Mouse (Mus musculus) small intestine, adult 2 months (tissue): ENCODE measurements around the gene March1. TPM values are rescaled to one million over a fixed set of nuclear protein-coding genes. Genes with fewer than 3 reads are reported as not detected.

Source experiments
- H3K27ac ChIP-seq: fragments of 200-500 bp; 2 replicates; pipeline ENCODE4 v1.5.1; 2012; ENCODE audit warnings: low read depth, low read length, control low read depth, inconsistent platforms; ENCODE audit not compliant: insufficient read depth
- H3K27me3 ChIP-seq: fragments of 200-500 bp; 2 replicates; pipeline ENCODE4 v1.6.1; 2012; ENCODE audit warnings: mild to moderate bottlenecking, moderate library complexity, low read length, inconsistent platforms; ENCODE audit not compliant: control insufficient read depth, insufficient read depth
- H3K36me3 ChIP-seq: fragments of 200-500 bp; 2 replicates; pipeline ENCODE4 v1.6.1; 2012; ENCODE audit warnings: mild to moderate bottlenecking, low read length, control low read depth, inconsistent platforms; ENCODE audit not compliant: control insufficient read depth, insufficient read depth
- H3K4me1 ChIP-seq: fragments of 200-500 bp; 2 replicates; pipeline ENCODE4 v1.6.1; 2012; ENCODE audit warnings: low read length, inconsistent platforms, mixed read lengths; ENCODE audit not compliant: control insufficient read depth, insufficient read depth, insufficient read length
- H3K4me3 ChIP-seq: fragments of 200-500 bp; 2 replicates; pipeline ENCODE4 v1.5.1; 2012; ENCODE audit warnings: low read depth, mild to moderate bottlenecking, control low read depth, inconsistent platforms, low read length, moderate library complexity
- CTCF ChIP-seq: fragments of 200-500 bp; IDR thresholded peaks from 2 replicates; pipeline ENCODE4 v1.5.1; 2012; ENCODE audit warnings: low read depth, mild to moderate bottlenecking, control low read depth, inconsistent platforms, low read length, moderate library complexity, mixed read lengths; ENCODE audit not compliant: insufficient replicate concordance, insufficient read length; ENCODE audit errors: extremely low read depth
- POLR2A ChIP-seq: fragments of 200-500 bp; IDR thresholded peaks from 2 replicates; pipeline ENCODE4 v1.6.1; 2012; ENCODE audit warnings: low read depth, mild to moderate bottlenecking, control low read depth, inconsistent platforms, low read length, moderate library complexity
- WGBS: fragments of 180-500 bp; shearing (Covaris S2); methylation state at CpG from one replicate; pipeline ENCODE4 v1.1.7; 2018; 5-methylcytosine and 5-hydroxymethylcytosine counted together
- polyA plus RNA-seq: library from polyadenylated mRNA; depleted of rRNA; stranded (reverse); fragments of >200 nt; gene quantifications from 2 replicates; pipeline ENCODE4 v1.2.3, GENCODE M21; 2012

The March1 gene
- polyA plus RNA-seq, 1 experiment = 0.60 TPM

DNA sequence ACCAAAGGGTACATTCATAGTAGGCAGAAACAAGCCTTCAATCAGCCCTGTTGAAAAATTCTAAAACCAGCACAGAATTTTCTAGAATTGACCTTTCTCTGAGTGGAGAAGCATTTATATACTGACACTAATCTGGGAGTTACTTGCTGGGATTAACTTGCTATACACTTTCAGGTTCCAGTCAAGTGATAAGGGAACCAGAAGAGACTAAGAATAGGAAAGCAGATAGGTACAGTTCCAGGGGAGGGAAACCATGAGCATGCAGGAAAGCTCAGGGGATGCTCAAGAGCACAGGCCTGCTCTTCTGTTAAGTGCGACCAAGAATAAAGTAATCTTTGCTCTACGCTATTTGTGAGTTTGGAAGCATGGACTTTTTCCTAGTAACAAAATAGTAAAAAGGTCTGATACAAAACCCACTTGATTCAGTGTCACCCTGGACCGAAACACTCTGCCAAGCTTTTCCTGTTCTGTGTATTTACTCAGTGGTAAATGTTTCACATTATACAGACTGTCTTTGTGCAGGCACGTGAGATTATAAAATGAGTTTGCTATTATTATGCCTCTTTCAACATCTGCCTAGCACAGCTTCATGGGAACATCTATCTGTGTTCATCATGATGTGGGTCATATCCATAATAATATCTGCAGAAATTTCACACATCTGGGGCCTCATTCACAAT is 766.1 kb downstream of the March1 start:
- TF ChIP-seq CTCF (no peak), POLR2A (no peak)
- Histone ChIP-seq H3K27ac (no peak overlapping the region), H3K36me3 (no peaks in the 10 kb centered on the region), H3K4me3 (no peak overlapping the region), H3K27me3 (no peaks in the 10 kb centered on the region), H3K4me1 (no peaks in the 10 kb centered on the region)
- WGBS = 35% methylated on average over 4 of the region's 4 CpGs

DNA sequence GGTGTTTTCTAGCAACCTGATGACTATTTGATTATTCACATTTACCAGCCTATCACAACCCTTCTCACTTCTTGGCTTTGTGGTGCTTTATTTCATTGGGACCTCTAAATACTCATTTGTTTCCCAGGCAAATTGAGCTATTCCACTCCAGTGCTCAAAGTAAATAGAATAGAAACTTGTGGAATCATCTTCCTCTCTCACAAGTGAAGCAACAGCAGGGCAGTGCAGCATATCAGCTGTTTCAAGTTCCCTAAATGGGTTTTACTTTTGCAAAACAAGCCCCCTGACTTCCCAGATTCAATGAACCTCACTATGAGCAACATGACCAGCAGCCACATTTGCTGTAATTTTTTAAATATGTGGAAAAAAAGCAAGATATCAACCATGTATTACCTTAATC is 768.3 kb downstream of the March1 start:
- TF ChIP-seq POLR2A (no peak), CTCF (no peak)
- H3K27me3 ChIP-seq = no peaks in the 10 kb centered on the region
- no peak overlapping the region for H3K4me3 ChIP-seq
- peak overlapping the region; percentile 29; the same call in 1 of the 2 replicates for H3K27ac ChIP-seq
- no peaks in the 10 kb centered on the region for H3K36me3 ChIP-seq
- no peaks in the 10 kb centered on the region for H3K4me1 ChIP-seq

DNA sequence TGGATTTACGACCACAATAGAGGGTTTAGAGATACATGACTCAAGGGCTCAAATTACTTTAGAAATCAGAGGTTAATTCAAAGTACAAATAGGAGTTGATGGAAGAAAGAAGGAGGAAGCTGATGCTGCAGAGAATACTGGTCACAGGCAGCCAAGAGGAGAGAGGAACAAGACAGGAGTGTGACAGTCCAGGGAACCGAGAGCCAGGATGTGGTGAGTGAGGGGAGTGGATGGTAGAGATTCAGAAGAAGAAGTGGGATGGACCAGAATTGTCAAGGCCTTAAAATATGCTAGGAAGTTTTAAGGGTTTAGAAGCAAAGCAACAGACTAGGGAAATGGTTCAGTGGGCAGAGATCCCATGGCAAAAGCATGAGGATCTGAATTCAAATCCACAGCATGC is 771.0 kb downstream of the March1 start:
- H3K4me3 ChIP-seq = no peak overlapping the region
- no peaks in the 10 kb centered on the region for H3K36me3 ChIP-seq
- H3K27ac ChIP-seq = 0 out of 2 replicates have a peak overlapping the region, but pooled peaks have one; percentile 19
- TF ChIP-seq POLR2A = no peak
- no peak for TF ChIP-seq CTCF
- 45% methylated on average over 2 of the region's 2 CpGs for WGBS
- no peaks in the 10 kb centered on the region for H3K4me1 ChIP-seq
- no peaks in the 10 kb centered on the region for H3K27me3 ChIP-seq

DNA sequence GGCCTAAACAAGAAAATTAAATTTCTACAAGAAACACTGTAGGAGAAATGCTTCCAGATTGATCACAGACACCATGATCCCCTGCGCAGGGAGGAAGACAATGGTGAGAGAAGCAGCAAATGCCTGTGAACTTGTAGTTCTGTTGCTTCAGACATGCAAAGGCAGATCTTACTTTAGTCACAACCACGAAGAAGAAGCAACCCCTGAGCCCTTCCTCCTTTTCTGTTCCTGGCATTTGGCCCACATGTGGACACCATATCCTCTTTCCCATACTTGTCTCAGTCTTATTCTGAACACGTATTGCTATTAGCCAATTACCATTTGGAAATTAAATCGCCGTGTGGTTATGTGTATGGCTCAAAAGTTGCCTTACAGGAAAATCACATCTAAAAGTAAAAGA is 773.9 kb downstream of the March1 start:
- Histone ChIP-seq H3K36me3 (no peaks in the 10 kb centered on the region), H3K27me3 (no peaks in the 10 kb centered on the region), H3K4me3 (no peak overlapping the region), H3K4me1 (no peaks in the 10 kb centered on the region), H3K27ac (no peak overlapping the region)
- no peak for TF ChIP-seq CTCF
- no peak for TF ChIP-seq POLR2A
- WGBS = 76% methylated on average over 5 of the region's 5 CpGs

DNA sequence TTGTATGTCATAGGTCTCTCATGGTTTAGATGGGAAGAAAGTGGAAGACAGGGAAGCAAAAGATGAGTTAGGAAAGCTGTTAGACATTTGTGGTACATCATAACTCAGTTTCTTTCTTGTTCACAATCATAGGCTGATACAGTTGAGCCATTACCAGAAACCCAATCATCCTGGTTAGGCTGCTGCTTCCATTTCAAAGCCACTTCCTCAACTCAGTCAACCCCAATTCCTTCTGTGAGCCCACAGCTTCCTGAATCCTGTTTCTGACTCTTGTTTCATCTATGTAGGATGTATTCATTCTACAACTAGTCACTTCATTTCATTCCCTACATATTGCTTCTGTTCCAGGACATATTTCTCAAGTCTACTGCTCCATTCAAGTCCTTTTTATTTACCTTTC is 775.2 kb downstream of the March1 start:
- no peaks in the 10 kb centered on the region for H3K27me3 ChIP-seq
- no peak overlapping the region for H3K4me3 ChIP-seq
- H3K4me1 ChIP-seq = no peaks in the 10 kb centered on the region
- H3K27ac ChIP-seq = no peak overlapping the region
- no peaks in the 10 kb centered on the region for H3K36me3 ChIP-seq
- no peak for TF ChIP-seq POLR2A
- TF ChIP-seq CTCF = no peak

DNA sequence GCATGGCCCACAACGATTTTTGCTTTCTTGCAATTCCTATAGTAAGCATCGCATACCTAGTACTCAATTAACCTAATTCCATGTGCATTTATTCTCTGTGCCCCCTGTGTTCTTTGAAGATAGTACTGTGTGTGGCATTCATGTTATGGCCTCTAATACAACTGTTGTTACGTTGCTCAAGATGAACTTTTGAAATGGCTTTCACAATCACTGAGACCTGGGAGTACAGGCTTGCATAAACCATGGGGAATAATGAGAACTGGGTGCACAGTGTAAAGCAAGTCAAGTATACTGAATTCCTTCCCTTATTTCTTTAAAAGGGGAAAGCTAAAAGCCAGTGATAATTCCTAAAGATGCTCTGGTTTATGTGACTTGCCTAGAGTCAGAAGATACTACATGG is 776.4 kb downstream of the March1 start:
- H3K27me3 ChIP-seq = no peaks in the 10 kb centered on the region
- H3K36me3 ChIP-seq = no peaks in the 10 kb centered on the region
- whole genome bisulfite sequencing = 69% methylated on average over 3 of the region's 3 CpGs
- H3K4me1 ChIP-seq = no peaks in the 10 kb centered on the region
- TF ChIP-seq CTCF (no peak), POLR2A (no peak)
- no peak overlapping the region for H3K4me3 ChIP-seq
- no peak overlapping the region for H3K27ac ChIP-seq

DNA sequence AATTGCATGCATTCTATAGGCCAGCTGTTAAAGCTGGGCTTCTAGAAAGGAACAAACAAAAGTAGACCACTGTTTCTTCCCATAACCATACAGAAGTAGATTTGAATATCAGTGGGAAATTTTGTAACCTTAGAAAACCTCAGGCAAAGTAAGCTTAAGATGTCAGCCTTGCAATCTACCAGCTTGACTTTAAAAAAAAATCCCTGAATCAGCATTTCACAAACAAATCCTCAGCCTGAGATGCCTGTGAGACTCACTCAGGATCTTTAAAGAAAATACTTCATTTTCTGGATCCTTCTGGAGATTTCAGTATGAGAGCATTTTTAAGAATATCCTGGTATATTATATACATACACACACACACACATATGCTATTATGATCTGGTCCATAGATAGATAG is 780.1 kb downstream of the March1 start:
- Histone ChIP-seq H3K4me3 (no peak overlapping the region), H3K27me3 (no peaks in the 10 kb centered on the region), H3K27ac (no peak overlapping the region), H3K4me1 (no peaks in the 10 kb centered on the region), H3K36me3 (no peaks in the 10 kb centered on the region)
- TF ChIP-seq POLR2A = no peak
- TF ChIP-seq CTCF = no peak

DNA sequence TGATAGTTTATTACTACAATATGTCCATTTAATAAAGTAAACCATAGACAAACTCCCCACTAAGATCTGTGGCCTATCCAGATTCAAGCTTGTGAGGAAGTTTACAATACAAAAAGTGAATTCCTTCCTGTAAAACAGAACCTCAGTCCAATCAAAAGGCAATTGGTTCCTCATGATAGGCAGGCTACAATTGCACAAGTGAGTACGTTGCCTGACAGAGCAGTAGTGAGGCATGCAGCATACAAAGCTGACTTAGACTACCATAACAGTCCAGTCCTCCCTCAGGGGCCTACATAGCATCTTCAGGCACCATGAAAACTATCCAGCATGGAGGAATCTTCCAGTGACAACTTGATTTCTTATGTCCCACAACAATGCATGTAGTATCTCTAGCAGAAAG is 782.4 kb downstream of the March1 start:
- no peak overlapping the region for H3K4me3 ChIP-seq
- no peaks in the 10 kb centered on the region for H3K36me3 ChIP-seq
- no peaks in the 10 kb centered on the region for H3K4me1 ChIP-seq
- no peak for TF ChIP-seq POLR2A
- TF ChIP-seq CTCF = no peak
- H3K27ac ChIP-seq = no peak overlapping the region
- no peaks in the 10 kb centered on the region for H3K27me3 ChIP-seq
- 56% methylated on average over 1 of the region's 1 CpGs for WGBS
